Mouse (Mus musculus) neural tube, embryonic 13.5 days (tissue): Measurements from ENCODE around the gene Stoml2. TPM values are rescaled to one million over a fixed set of nuclear protein-coding genes. Genes with fewer than 3 reads are reported as not detected.

ENCODE experiments used
- ATAC-seq: fragments of 200-750 bp; cut with Nextera tagmentation; 2 replicates; pipeline ENCODE4 v1.8.0; 2017; ENCODE audit warnings: low read depth, mild to moderate bottlenecking, moderate TSS enrichment, moderate library complexity
- H3K27ac ChIP-seq: fragments of 300-500 bp; sonication (generic); replicated peaks from 2 replicates; pipeline ENCODE4 v1.5.1; 2015; ENCODE audit warnings: moderate library complexity, mild to moderate bottlenecking, inconsistent platforms
- H3K27me3 ChIP-seq: fragments of 300-500 bp; sonication (generic); 2 replicates; pipeline ENCODE4 v1.6.1; 2015; ENCODE audit warnings: mild to moderate bottlenecking, inconsistent platforms
- H3K36me3 ChIP-seq: fragments of 300-500 bp; sonication (generic); 2 replicates; pipeline ENCODE4 v1.6.1; 2015; ENCODE audit warnings: mild to moderate bottlenecking, inconsistent platforms
- H3K4me1 ChIP-seq: fragments of 300-500 bp; sonication (generic); replicated peaks from 2 replicates; pipeline ENCODE4 v1.6.1; 2015; ENCODE audit warnings: inconsistent platforms
- H3K4me2 ChIP-seq: fragments of 300-500 bp; sonication (generic); 2 replicates; pipeline ENCODE4 v1.6.1; 2015; ENCODE audit warnings: inconsistent platforms, mild to moderate bottlenecking, moderate library complexity
- H3K4me3 ChIP-seq: fragments of 300-500 bp; sonication (generic); 2 replicates; pipeline ENCODE4 v1.5.1; 2015; ENCODE audit warnings: mild to moderate bottlenecking, inconsistent platforms
- H3K9ac ChIP-seq: fragments of 300-500 bp; sonication (generic); 2 replicates; pipeline ENCODE4 v1.6.1; 2015; ENCODE audit warnings: moderate library complexity, mild to moderate bottlenecking, inconsistent platforms
- H3K9me3 ChIP-seq: fragments of 300-500 bp; sonication (generic); 2 replicates; pipeline ENCODE4 v1.6.1; 2016; ENCODE audit warnings: inconsistent platforms
- WGBS: fragments of 180-500 bp; shearing (Covaris S2); methylation state at CpG from one replicate; pipeline ENCODE4 v1.1.7; 2015; 5-methylcytosine and 5-hydroxymethylcytosine counted together
- polyA plus RNA-seq: library from polyadenylated mRNA; unstranded; fragments of >200 nt; fragmentation: Nextera tagmentation; extraction: Ambion mirVana; gene quantifications from 2 replicates; pipeline ENCODE4 v1.2.1, GENCODE M21; 2015

The Stoml2 gene
- polyA plus RNA-seq, 1 experiment from 2014 or later, result 224 TPM

GRCm38 (mm10) chr4:43046607-43047006 is 15.1 kb upstream of the Stoml2 start:
- no peak overlapping the region for H3K4me3 ChIP-seq
- no peaks in the 10 kb centered on the region for H3K36me3 ChIP-seq
- peaks cover 32% of the 10 kb centered on the region for H3K4me1 ChIP-seq
- no peak for ATAC-seq
- no peak overlapping the region for H3K27ac ChIP-seq
- no peaks in the 10 kb centered on the region for H3K9me3 ChIP-seq
- no peaks in the 10 kb centered on the region for H3K27me3 ChIP-seq
- peak overlapping the region; percentile 72 for H3K4me2 ChIP-seq
- no peak overlapping the region; the same call in 1 of the 2 replicates for H3K9ac ChIP-seq
- WGBS, result 65% methylated on average over 5 of the region's 5 CpGs

- Histone ChIP-seq H3K4me3 (peak within 1 kb of the TSS; percentile 55), H3K9me3 (no peaks in the 10 kb centered on the region), H3K27ac (peak within 1 kb of the TSS; percentile 93), H3K27me3 (no peaks in the 10 kb centered on the region), H3K36me3 (no peaks in the 10 kb centered on the region), H3K9ac (peak within 1 kb of the TSS; percentile 75), H3K4me2 (peak within 1 kb of the TSS; percentile 72), H3K4me1 (peaks cover 36% of the 10 kb centered on the region)
- WGBS, result under 1% methylated on average over 33 of the region's 33 CpGs
- ATAC-seq, result peak; percentile 87
These were observed 14.3 kb upstream of the Stoml2 start, which contains the start of gene Fam214b for GRCm38 (mm10) chr4:43045659-43046302. Gene Fam214b (minus strand): TSS chr4:43046220.

- H3K4me2 ChIP-seq, result peak overlapping the region; percentile 72
- peak overlapping the region; percentile 75 for H3K9ac ChIP-seq
- H3K9me3 ChIP-seq, result no peaks in the 10 kb centered on the region
- peak overlapping the region; percentile 93 for H3K27ac ChIP-seq
- H3K4me3 ChIP-seq, result peak overlapping the region; percentile 55
- ATAC-seq, result peak; percentile 20
- H3K4me1 ChIP-seq, result peaks cover 40% of the 10 kb centered on the region
- H3K27me3 ChIP-seq, result no peaks in the 10 kb centered on the region
- 4% methylated on average over 13 of the region's 13 CpGs for WGBS
- no peaks in the 10 kb centered on the region for H3K36me3 ChIP-seq
These were observed 13.8 kb upstream of the Stoml2 start for GRCm38 (mm10) chr4:43045285-43045658.

- 10% methylated on average over 4 of the region's 4 CpGs for WGBS
- H3K36me3 ChIP-seq, result no peaks in the 10 kb centered on the region
These were observed 13.2 kb upstream of the Stoml2 start for GRCm38 (mm10) chr4:43044673-43045072.

GRCm38 (mm10) chr4:43043644-43044357 is 12.3 kb upstream of the Stoml2 start:
- peak overlapping the region; percentile 55 for H3K4me3 ChIP-seq
- peak overlapping the region; percentile 72 for H3K4me2 ChIP-seq
- WGBS, result 11% methylated on average over 7 of the region's 7 CpGs
- peak; percentile 41 for ATAC-seq
- peak overlapping the region; percentile 75 for H3K9ac ChIP-seq
- no peaks in the 10 kb centered on the region for H3K36me3 ChIP-seq
- no peaks in the 10 kb centered on the region for H3K9me3 ChIP-seq
- peak overlapping the region; percentile 93 for H3K27ac ChIP-seq
- no peaks in the 10 kb centered on the region for H3K27me3 ChIP-seq
- H3K4me1 ChIP-seq, result peaks cover 50% of the 10 kb centered on the region

More at GRCm38 (mm10) chr4:43044673-43045072, 13.2 kb upstream of the Stoml2 start:
- peak overlapping the region; percentile 55 for H3K4me3 ChIP-seq
- ATAC-seq, result no peak
- H3K4me2 ChIP-seq, result peak overlapping the region; percentile 72
- H3K9ac ChIP-seq, result peak overlapping the region; percentile 75
- H3K27me3 ChIP-seq, result no peaks in the 10 kb centered on the region
- peak overlapping the region; percentile 93 for H3K27ac ChIP-seq
- H3K4me1 ChIP-seq, result peaks cover 41% of the 10 kb centered on the region
- no peaks in the 10 kb centered on the region for H3K9me3 ChIP-seq

- peak overlapping the region; percentile 65 for H3K27ac ChIP-seq
- H3K9ac ChIP-seq, result no peak overlapping the region
- no peak for ATAC-seq
- peaks cover 61% of the 10 kb centered on the region for H3K4me1 ChIP-seq
- H3K4me3 ChIP-seq, result no peak overlapping the region
- H3K36me3 ChIP-seq, result peaks cover 11% of the 10 kb centered on the region
- 60% methylated on average over 9 of the region's 9 CpGs for WGBS
- H3K9me3 ChIP-seq, result no peaks in the 10 kb centered on the region
- H3K27me3 ChIP-seq, result no peaks in the 10 kb centered on the region
- no peak overlapping the region for H3K4me2 ChIP-seq
These were observed 9.5 kb upstream of the Stoml2 start for GRCm38 (mm10) chr4:43040881-43041547.

- H3K4me3 ChIP-seq, result peak overlapping the region; percentile 81
- ATAC-seq, result peak; percentile 96
- H3K9ac ChIP-seq, result peak overlapping the region; percentile 94
- peak overlapping the region; percentile 95 for H3K4me2 ChIP-seq
- no peaks in the 10 kb centered on the region for H3K9me3 ChIP-seq
- peaks cover 19% of the 10 kb centered on the region for H3K36me3 ChIP-seq
- H3K27me3 ChIP-seq, result no peaks in the 10 kb centered on the region
- WGBS, result 0% methylated on average over 25 of the region's 25 CpGs
- H3K4me1 ChIP-seq, result peaks cover 59% of the 10 kb centered on the region
- H3K27ac ChIP-seq, result peak overlapping the region; percentile 86
These were observed 8.6 kb upstream of the Stoml2 start for GRCm38 (mm10) chr4:43040114-43040572.

- 6% methylated on average over 11 of the region's 11 CpGs for WGBS
- peak overlapping the region; percentile 95 for H3K4me2 ChIP-seq
- H3K4me3 ChIP-seq, result peak overlapping the region; percentile 81
- peak overlapping the region; percentile 86 for H3K27ac ChIP-seq
- peaks cover 54% of the 10 kb centered on the region for H3K4me1 ChIP-seq
- H3K9me3 ChIP-seq, result no peaks in the 10 kb centered on the region
- ATAC-seq, result peak; percentile 34
- no peaks in the 10 kb centered on the region for H3K27me3 ChIP-seq
- peak overlapping the region; percentile 94 for H3K9ac ChIP-seq
- H3K36me3 ChIP-seq, result peaks cover 25% of the 10 kb centered on the region
These were observed 8.1 kb upstream of the Stoml2 start for GRCm38 (mm10) chr4:43039609-43040008.

GRCm38 (mm10) chr4:43038567-43039495 is 7.3 kb upstream of the Stoml2 start:
- H3K4me2 ChIP-seq, result peak overlapping the region; percentile 95
- H3K27ac ChIP-seq, result peak overlapping the region; percentile 86; the same call in 1 of the 2 replicates
- H3K36me3 ChIP-seq, result peaks cover 33% of the 10 kb centered on the region
- peak overlapping the region; percentile 81 for H3K4me3 ChIP-seq
- H3K9me3 ChIP-seq, result no peaks in the 10 kb centered on the region
- H3K4me1 ChIP-seq, result peaks cover 46% of the 10 kb centered on the region
- WGBS, result 57% methylated on average over 15 of the region's 15 CpGs
- H3K27me3 ChIP-seq, result no peaks in the 10 kb centered on the region
- H3K9ac ChIP-seq, result peak overlapping the region; percentile 94
- no peak for ATAC-seq

- Histone ChIP-seq H3K9ac (peak overlapping the region; percentile 94; the same call in 1 of the 2 replicates), H3K36me3 (peaks cover 41% of the 10 kb centered on the region), H3K27ac (no peak overlapping the region), H3K4me1 (peaks cover 38% of the 10 kb centered on the region), H3K9me3 (no peaks in the 10 kb centered on the region), H3K4me3 (no peak overlapping the region), H3K27me3 (no peaks in the 10 kb centered on the region), H3K4me2 (peak overlapping the region; percentile 95)
- ATAC-seq, result no peak
- 69% methylated on average over 4 of the region's 4 CpGs for WGBS
These were observed 6.5 kb upstream of the Stoml2 start for GRCm38 (mm10) chr4:43037860-43038566.

- Histone ChIP-seq H3K9ac (no peak overlapping the region), H3K4me2 (no peak overlapping the region), H3K9me3 (no peaks in the 10 kb centered on the region), H3K36me3 (peaks cover 46% of the 10 kb centered on the region), H3K27ac (no peak overlapping the region), H3K4me1 (peaks cover 48% of the 10 kb centered on the region), H3K27me3 (no peaks in the 10 kb centered on the region), H3K4me3 (no peak overlapping the region)
- 90% methylated on average over 10 of the region's 10 CpGs for WGBS
- ATAC-seq, result no peak
These were observed 4.8 kb upstream of the Stoml2 start for GRCm38 (mm10) chr4:43036356-43036755.
